Mouse (Mus musculus): ENCODE measurements at regions not wholly inside any gene's neighbourhood (a gene's known extent, or its start where the extent isn't known, plus 50 kb on each side); places are given as distances from the start of the nearest gene placed in this dataset.

- 29% methylated on average over 1 of the region's 1 CpGs for WGBS
- no peaks in the 10 kb centered on the region for H3K36me3 ChIP-seq (ENCODE audit: insufficient read depth, low read length)
- H3K9me3 ChIP-seq (ENCODE audit: low read length): no peaks in the 10 kb centered on the region
- DNase-seq (ENCODE audit: low spot score) (peak; percentile 22), ATAC-seq (no peak)
- TF ChIP-seq EP300 (IDR thresholded peaks at IDR 0.05) (no peak), CTCF (IDR thresholded peaks at IDR 0.05) (no peak)
- no peak overlapping the region for H3K4me3 ChIP-seq (ENCODE audit: low read depth, low read length)
- no peak overlapping the region for H3K9ac ChIP-seq (replicated peaks; ENCODE audit: low read depth)
- H3K4me2 ChIP-seq (replicated peaks; ENCODE audit: low read depth, low read length): no peak overlapping the region
- H3K27ac ChIP-seq (ENCODE audit: low read length): no peak overlapping the region
- H3K27me3 ChIP-seq (replicated peaks; ENCODE audit: insufficient read depth, low read length): no peaks in the 10 kb centered on the region
- H3K4me1 ChIP-seq (ENCODE audit: insufficient read depth, low read depth, low read length): no peaks in the 10 kb centered on the region
Observed at GRCm38 (mm10) chr9:23856319-23856718, 241.5 kb upstream of the Npsr1 start.
